Mouse (Mus musculus): Measurements from ENCODE around the gene Zfyve21.

- TF ChIP-seq CTCF (IDR thresholded peaks at IDR 0.05; ENCODE audit: borderline replicate concordance, insufficient read depth, low read depth, low read length), result no peak
- no peak for TF ChIP-seq POLR2A (IDR thresholded peaks at IDR 0.05; ENCODE audit: borderline replicate concordance, insufficient read depth, low read length)
Observed at GRCm38 (mm10) chr12:111842565-111843433, 28.8 kb downstream of the Zfyve21 start.

Measured in cerebellum, adult 2 months (tissue).